Mouse (Mus musculus) lung, postnatal 4 days (tissue): ENCODE data around the gene Dtnb.
"Not testable (repeated sequence)": the region's sequence is repeated elsewhere in the genome, so short reads cannot be mapped to it uniquely, and the experiment has no call there.

Experiments used
- DNase-seq, 2 experiments: peaks; one replicate each; pipeline ENCODE4 v3.0.0; 2021

The Dtnb gene

GRCm38 (mm10) chr12:3571787-3572580 lies at the start of gene Dtnb:
Dtnb (plus strand) TSS chr12:3572381.
- peak; percentile 80 to 89 for DNase-seq

- DNase-seq = no peak
Measured at GRCm38 (mm10) chr12:3525536-3525935, 46.6 kb upstream of the Dtnb start.

- DNase-seq = not testable (repeated sequence)
Measured at GRCm38 (mm10) chr12:3535446-3535845, 36.7 kb upstream of the Dtnb start.

GRCm38 (mm10) chr12:3537616-3538015 lies 34.6 kb upstream of the Dtnb start:
- DNase-seq = peak; percentile 25 to 39

- no peak for DNase-seq
Measured at GRCm38 (mm10) chr12:3538036-3538435, 34.1 kb upstream of the Dtnb start.

- DNase-seq = no peak
Measured at GRCm38 (mm10) chr12:3539605-3540004, 32.6 kb upstream of the Dtnb start.

GRCm38 (mm10) chr12:3540871-3541270 lies 31.3 kb upstream of the Dtnb start:
- no peak for DNase-seq

GRCm38 (mm10) chr12:3545451-3545850 lies 26.7 kb upstream of the Dtnb start:
- DNase-seq = no peak

- no peak for DNase-seq
Measured at GRCm38 (mm10) chr12:3546121-3546658, 26.0 kb upstream of the Dtnb start.

GRCm38 (mm10) chr12:3546781-3547180 lies 25.4 kb upstream of the Dtnb start:
- no peak for DNase-seq

GRCm38 (mm10) chr12:3547506-3547905 lies 24.7 kb upstream of the Dtnb start:
- DNase-seq = no peak

- DNase-seq = no peak
Measured at GRCm38 (mm10) chr12:3547911-3548310, 24.3 kb upstream of the Dtnb start.

- no peak for DNase-seq
Measured at GRCm38 (mm10) chr12:3548582-3549211, 23.5 kb upstream of the Dtnb start.

- peak; percentile 33 for DNase-seq
Measured at GRCm38 (mm10) chr12:3550280-3550679, 21.9 kb upstream of the Dtnb start.

GRCm38 (mm10) chr12:3557414-3558319 lies 14.5 kb upstream of the Dtnb start:
- no peak for DNase-seq

- DNase-seq = peak; percentile 34 to 62
Measured at GRCm38 (mm10) chr12:3560596-3560995, 11.6 kb upstream of the Dtnb start.

- DNase-seq = no peak
Measured at GRCm38 (mm10) chr12:3561032-3561431, 11.1 kb upstream of the Dtnb start.

- no peak for DNase-seq
Measured at GRCm38 (mm10) chr12:3562806-3563205, 9.4 kb upstream of the Dtnb start.

GRCm38 (mm10) chr12:3563659-3564058 lies 8.5 kb upstream of the Dtnb start:
- no peak for DNase-seq

- DNase-seq = no peak
Measured at GRCm38 (mm10) chr12:3568461-3568991, 3.7 kb upstream of the Dtnb start.

GRCm38 (mm10) chr12:3570711-3571400 lies 1.3 kb upstream of the Dtnb start:
- no peak for DNase-seq
